ENCODE assay signal across 10 mouse cellular contexts in genomic region chr11:54597902-54598447, GRCm38 (mm10).
DNase-seq lines count a peak whose midpoint lies in the region; ATAC-seq lines count a peak whose summit lies in the region.
"Had no signal": no experiment of that assay in that cellular context is flagged by ENCODE, and none has a peak within 500 bp of the region (broad histone marks: within the 10 kb centered on the region; RNA-seq: fewer than 3 reads in every experiment).

No protein-coding gene starts in this region.

- H3K9me3 ChIP-seq in forebrain, embryonic 14.5 days (replicated peaks; ENCODE audit: control insufficient read depth, low read length), result no peaks in the 10 kb centered on the region
- H3K9me3 ChIP-seq in forebrain, embryonic 11.5 days (ENCODE audit: control insufficient read depth, low read length), result no peaks in the 10 kb centered on the region
- H3K9me3 ChIP-seq in liver, embryonic 12.5 days (replicated peaks), result no peaks in the 10 kb centered on the region
- H3K9me3 ChIP-seq in kidney, embryonic 16.5 days (ENCODE audit: low read length), result no peaks in the 10 kb centered on the region

- ATAC-seq in forebrain, embryonic 14.5 days, result no peak
- ATAC-seq in forebrain, embryonic 11.5 days (replicated peaks; ENCODE audit: low FRiP score), result no peak
- peak; percentile 79 for ATAC-seq in liver, embryonic 12.5 days
- no peak for ATAC-seq in kidney, embryonic 16.5 days (ENCODE audit: low FRiP score, low TSS enrichment)

- no peak overlapping the region for H3K27ac ChIP-seq in forebrain, embryonic 14.5 days (ENCODE audit: low read depth, low read length)
- no peak overlapping the region for H3K27ac ChIP-seq in forebrain, embryonic 11.5 days (ENCODE audit: low read depth, low read length)
- peak overlapping the region; percentile 40; the same call in 1 of the 2 replicates for H3K27ac ChIP-seq in liver, embryonic 12.5 days
- no peak overlapping the region for H3K27ac ChIP-seq in kidney, embryonic 16.5 days (ENCODE audit: low read length)

- no peaks in the 10 kb centered on the region for H3K36me3 ChIP-seq in forebrain, embryonic 14.5 days (ENCODE audit: control insufficient read depth, insufficient read depth, low read length)
- no peaks in the 10 kb centered on the region for H3K36me3 ChIP-seq in forebrain, embryonic 11.5 days (ENCODE audit: control insufficient read depth, insufficient read depth, low read length)
- no peaks in the 10 kb centered on the region for H3K36me3 ChIP-seq in liver, embryonic 12.5 days
- H3K36me3 ChIP-seq in kidney, embryonic 16.5 days (ENCODE audit: insufficient read depth, low read length), result no peaks in the 10 kb centered on the region

- peak overlapping the region; percentile 17; the same call in 1 of the 2 replicates for H3K4me2 ChIP-seq in forebrain, embryonic 14.5 days (ENCODE audit: low read length)
- no peak overlapping the region for H3K4me2 ChIP-seq in forebrain, embryonic 11.5 days (ENCODE audit: low read depth, low read length, severe bottlenecking)
- H3K4me2 ChIP-seq in liver, embryonic 12.5 days, result no peak overlapping the region
- no peak overlapping the region for H3K4me2 ChIP-seq in kidney, embryonic 16.5 days (replicated peaks; ENCODE audit: low read depth, low read length)

- WGBS in forebrain, embryonic 14.5 days, result 40% methylated on average over 1 of the region's 1 CpGs
- 56% methylated on average over 1 of the region's 1 CpGs for WGBS in forebrain, embryonic 11.5 days
- WGBS in liver, embryonic 12.5 days (ENCODE audit: insufficient replicate concordance), result 23% methylated on average over 1 of the region's 1 CpGs
- WGBS in kidney, embryonic 16.5 days, result 78% methylated on average over 1 of the region's 1 CpGs

- H3K4me1 ChIP-seq in forebrain, embryonic 14.5 days (ENCODE audit: control insufficient read depth, insufficient read depth, low read length), result 0 out of 2 replicates have a peak, but pooled peaks cover 3% of the 10 kb centered on the region
- H3K4me1 ChIP-seq in forebrain, embryonic 11.5 days (replicated peaks; ENCODE audit: control insufficient read depth, insufficient read depth, low read length), result no peaks in the 10 kb centered on the region
- peaks cover 38% of the 10 kb centered on the region for H3K4me1 ChIP-seq in liver, embryonic 12.5 days
- H3K4me1 ChIP-seq in kidney, embryonic 16.5 days (ENCODE audit: insufficient read depth, low read length), result no peaks in the 10 kb centered on the region

- DNase-seq in forebrain, embryonic 14.5 days (ENCODE audit: low spot score), result peak; percentile 33
- no peak for DNase-seq in forebrain, embryonic 11.5 days (ENCODE audit: low spot score)
- DNase-seq in thymus, postnatal 25 days, result peak; percentile 6
- no peak for DNase-seq in thymus, adult 18-20 months
- DNase-seq in kidney, adult 11 months, result no peak
- DNase-seq in embryo, embryonic 9.5 days (ENCODE audit: extremely low spot score), result no peak
- DNase-seq: embryo, embryonic 11 days had no signal

- H3K4me3 ChIP-seq in forebrain, embryonic 14.5 days (ENCODE audit: low read depth, low read length), result 0 out of 2 replicates have a peak overlapping the region, but pooled peaks have one; percentile 14
- no peak overlapping the region for H3K4me3 ChIP-seq in forebrain, embryonic 11.5 days (ENCODE audit: low read depth, low read length)
- H3K4me3 ChIP-seq in liver, embryonic 12.5 days, result no peak overlapping the region
- no peak overlapping the region for H3K4me3 ChIP-seq in kidney, embryonic 16.5 days (ENCODE audit: low read length)

- no peaks in the 10 kb centered on the region for H3K27me3 ChIP-seq in forebrain, embryonic 14.5 days (replicated peaks; ENCODE audit: control insufficient read depth, insufficient read depth, low read length)
- no peaks in the 10 kb centered on the region for H3K27me3 ChIP-seq in forebrain, embryonic 11.5 days (ENCODE audit: control insufficient read depth, insufficient read depth, low read length)
- H3K27me3 ChIP-seq in liver, embryonic 12.5 days (replicated peaks), result no peaks in the 10 kb centered on the region
- no peaks in the 10 kb centered on the region for H3K27me3 ChIP-seq in kidney, embryonic 16.5 days (ENCODE audit: insufficient read depth, low read length)
- H3K27me3 ChIP-seq: CH12.LX had no signal

- H3K9ac ChIP-seq in forebrain, embryonic 14.5 days (ENCODE audit: low read length), result no peak overlapping the region
- no peak overlapping the region for H3K9ac ChIP-seq in forebrain, embryonic 11.5 days (ENCODE audit: low read length)
- no peak overlapping the region for H3K9ac ChIP-seq in liver, embryonic 12.5 days
- H3K9ac ChIP-seq in kidney, embryonic 16.5 days (replicated peaks; ENCODE audit: low read length), result no peak overlapping the region

Comparison
In these comparisons a context has a peak if more than half of its experiments do, and no peak if none do; other contexts are left out.
1. DNase-seq: peak in forebrain, embryonic 14.5 days (single experiment) and thymus, postnatal 25 days (single experiment); none in forebrain, embryonic 11.5 days (single experiment), thymus, adult 18-20 months (0 of 2), kidney, adult 11 months (single experiment) and embryo, embryonic 9.5 days (single experiment).